Mouse (Mus musculus): ENCODE data around the gene Il2rg. TPM values are rescaled to one million over a fixed set of nuclear protein-coding genes. Genes with fewer than 3 reads are reported as not detected.

Il2rg gene
- polyA plus RNA-seq, 1 experiment from 2014 or later, result 19.3 TPM

DNA sequence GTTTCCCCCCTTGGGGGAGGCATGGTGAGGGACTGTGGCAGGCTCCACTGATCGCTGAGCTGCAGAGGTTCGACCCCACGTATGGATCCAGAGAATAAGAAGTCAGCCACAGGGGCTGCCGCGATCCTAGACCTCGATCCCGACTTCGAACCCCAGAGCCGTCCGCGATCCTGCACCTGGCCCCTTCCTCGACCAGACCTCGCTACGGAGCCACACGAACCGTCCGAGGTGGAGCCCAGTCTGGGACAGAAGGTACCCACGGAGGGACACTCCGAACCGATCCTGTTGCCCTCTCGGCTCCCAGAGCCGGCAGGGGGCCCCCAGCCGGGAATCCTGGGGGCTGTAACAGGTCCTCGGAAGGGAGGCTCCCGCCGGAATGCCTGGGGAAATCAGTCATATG is 13.3 kb downstream of the Il2rg start:
- H3K27me3 ChIP-seq, result no peaks in the 10 kb centered on the region
- peak overlapping the region; percentile 55 for H3K9ac ChIP-seq
- H3K4me1 ChIP-seq, result peaks cover 11% of the 10 kb centered on the region
- no peaks in the 10 kb centered on the region for H3K36me3 ChIP-seq
- peak; percentile 37; the same call in 1 of the 2 replicates for ATAC-seq (ENCODE audit: insufficient number of reproducible peaks, low FRiP score, low TSS enrichment, low read depth)
- H3K27ac ChIP-seq, result peak overlapping the region; percentile 81
- 23% methylated on average over 26 of the region's 26 CpGs for WGBS
- H3K4me3 ChIP-seq, result peak overlapping the region; percentile 55
- H3K9me3 ChIP-seq, result no peaks in the 10 kb centered on the region
- H3K4me2 ChIP-seq, result peak overlapping the region; percentile 50

DNA sequence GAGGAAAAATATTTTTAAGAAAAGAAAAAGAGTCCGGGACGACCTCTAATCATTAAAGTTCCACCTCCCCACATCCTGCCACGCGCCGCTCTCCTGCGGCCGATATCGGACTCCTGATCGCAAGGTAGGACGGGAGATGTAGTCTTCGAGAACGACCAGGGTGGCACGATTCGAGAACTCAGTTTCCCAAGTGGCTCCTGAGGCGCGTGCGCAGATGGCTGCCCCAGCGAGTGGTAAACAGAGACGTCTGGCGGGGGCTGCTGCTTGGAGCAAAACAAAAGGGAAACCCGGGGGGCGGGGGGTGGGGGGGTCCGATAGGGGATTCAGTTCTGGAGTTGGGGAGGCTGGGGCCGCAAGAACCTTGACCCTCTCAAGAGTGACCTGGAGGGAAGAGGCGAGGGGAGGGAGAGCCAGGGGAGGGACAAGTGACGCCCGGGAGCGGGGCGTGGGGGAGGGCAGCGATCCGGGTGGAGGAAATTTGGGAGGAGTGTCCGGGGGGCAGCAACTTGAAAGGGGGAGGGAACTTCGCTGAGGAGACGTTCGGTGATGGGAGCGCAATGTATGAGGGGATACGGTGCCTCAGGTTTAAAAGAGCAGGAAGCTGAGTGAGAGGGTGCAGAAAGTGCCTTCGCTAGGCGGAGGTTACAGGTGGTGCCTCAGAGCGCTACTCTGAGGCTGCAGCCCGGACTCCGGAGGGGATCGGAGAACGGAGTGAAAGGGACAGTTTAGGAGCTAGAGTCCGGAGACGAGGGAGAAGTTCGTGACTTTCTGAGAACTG is 13.9 kb downstream of the Il2rg start, which contains the start of gene Foxo4:
Foxo4 (plus strand) TSS at position 577 of the 778 bp plus-strand sequence.
- H3K27ac ChIP-seq, result peak within 1 kb of the TSS; percentile 81
- no peaks in the 10 kb centered on the region for H3K27me3 ChIP-seq
- peak within 1 kb of the TSS; percentile 55 for H3K4me3 ChIP-seq
- peak; percentile 90 for ATAC-seq (ENCODE audit: insufficient number of reproducible peaks, low FRiP score, low TSS enrichment, low read depth)
- H3K9me3 ChIP-seq, result no peaks in the 10 kb centered on the region
- H3K36me3 ChIP-seq, result no peaks in the 10 kb centered on the region
- peak within 1 kb of the TSS; percentile 50 for H3K4me2 ChIP-seq
- H3K9ac ChIP-seq, result peak within 1 kb of the TSS; percentile 55
- H3K4me1 ChIP-seq, result peaks cover 11% of the 10 kb centered on the region
- WGBS, result 18% methylated on average over 46 of the region's 47 CpGs

DNA sequence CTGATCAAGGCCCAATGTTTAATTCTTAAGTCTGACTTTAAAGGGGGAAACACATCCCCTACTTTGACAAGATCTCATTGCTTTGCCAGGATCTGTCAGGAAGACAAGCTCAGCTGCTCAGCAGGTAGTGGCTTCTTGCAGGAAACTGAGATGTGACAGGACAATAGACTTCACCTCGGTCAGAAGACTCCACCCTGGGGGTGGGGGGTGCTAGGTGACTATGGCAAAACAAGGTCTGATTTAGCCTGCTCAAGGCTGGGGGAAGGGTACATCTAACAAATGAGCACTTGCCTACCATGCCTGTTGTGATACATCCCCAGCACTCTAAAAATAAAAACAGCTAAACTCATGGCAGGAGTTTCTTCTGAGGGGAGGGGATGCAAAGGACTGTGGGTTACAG is 23.0 kb downstream of the Il2rg start:
- H3K36me3 ChIP-seq, result no peaks in the 10 kb centered on the region
- H3K27ac ChIP-seq, result no peak overlapping the region
- ATAC-seq (ENCODE audit: insufficient number of reproducible peaks, low FRiP score, low TSS enrichment, low read depth), result no peak
- H3K27me3 ChIP-seq, result 0 out of 2 replicates have a peak, but pooled peaks cover 3% of the 10 kb centered on the region
- H3K4me1 ChIP-seq, result no peaks in the 10 kb centered on the region
- no peak overlapping the region for H3K4me2 ChIP-seq
- no peak overlapping the region for H3K9ac ChIP-seq
- no peak overlapping the region for H3K4me3 ChIP-seq
- 15% methylated on average over 1 of the region's 1 CpGs for WGBS
- H3K9me3 ChIP-seq, result no peaks in the 10 kb centered on the region

DNA sequence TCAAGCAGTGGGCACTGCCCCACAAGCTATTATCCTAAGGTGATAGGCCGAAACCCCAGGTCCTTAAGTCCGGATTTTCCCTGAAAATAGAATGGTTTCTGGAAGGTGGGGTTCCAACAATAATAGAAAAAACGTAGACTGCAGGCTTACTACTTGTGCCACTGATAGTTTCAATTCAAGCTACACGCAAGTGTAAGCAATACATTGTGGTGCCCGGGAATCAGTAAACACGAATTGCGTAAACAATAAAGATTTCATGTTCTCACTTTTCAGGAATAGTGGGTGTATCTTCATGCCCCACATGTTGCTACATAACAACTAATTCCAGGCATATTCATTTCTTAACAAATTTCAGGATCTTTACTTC is 45.3 kb downstream of the Il2rg start:
- 31% methylated on average over 7 of the region's 7 CpGs for WGBS
- no peaks in the 10 kb centered on the region for H3K27me3 ChIP-seq
- H3K27ac ChIP-seq, result peak overlapping the region; percentile 68
- no peak for ATAC-seq (ENCODE audit: insufficient number of reproducible peaks, low FRiP score, low TSS enrichment, low read depth)
- no peaks in the 10 kb centered on the region for H3K4me1 ChIP-seq
- no peak overlapping the region for H3K9ac ChIP-seq
- no peaks in the 10 kb centered on the region for H3K9me3 ChIP-seq
- H3K4me3 ChIP-seq, result peak overlapping the region; percentile 54
- no peaks in the 10 kb centered on the region for H3K36me3 ChIP-seq
- H3K4me2 ChIP-seq, result peak overlapping the region; percentile 40

DNA sequence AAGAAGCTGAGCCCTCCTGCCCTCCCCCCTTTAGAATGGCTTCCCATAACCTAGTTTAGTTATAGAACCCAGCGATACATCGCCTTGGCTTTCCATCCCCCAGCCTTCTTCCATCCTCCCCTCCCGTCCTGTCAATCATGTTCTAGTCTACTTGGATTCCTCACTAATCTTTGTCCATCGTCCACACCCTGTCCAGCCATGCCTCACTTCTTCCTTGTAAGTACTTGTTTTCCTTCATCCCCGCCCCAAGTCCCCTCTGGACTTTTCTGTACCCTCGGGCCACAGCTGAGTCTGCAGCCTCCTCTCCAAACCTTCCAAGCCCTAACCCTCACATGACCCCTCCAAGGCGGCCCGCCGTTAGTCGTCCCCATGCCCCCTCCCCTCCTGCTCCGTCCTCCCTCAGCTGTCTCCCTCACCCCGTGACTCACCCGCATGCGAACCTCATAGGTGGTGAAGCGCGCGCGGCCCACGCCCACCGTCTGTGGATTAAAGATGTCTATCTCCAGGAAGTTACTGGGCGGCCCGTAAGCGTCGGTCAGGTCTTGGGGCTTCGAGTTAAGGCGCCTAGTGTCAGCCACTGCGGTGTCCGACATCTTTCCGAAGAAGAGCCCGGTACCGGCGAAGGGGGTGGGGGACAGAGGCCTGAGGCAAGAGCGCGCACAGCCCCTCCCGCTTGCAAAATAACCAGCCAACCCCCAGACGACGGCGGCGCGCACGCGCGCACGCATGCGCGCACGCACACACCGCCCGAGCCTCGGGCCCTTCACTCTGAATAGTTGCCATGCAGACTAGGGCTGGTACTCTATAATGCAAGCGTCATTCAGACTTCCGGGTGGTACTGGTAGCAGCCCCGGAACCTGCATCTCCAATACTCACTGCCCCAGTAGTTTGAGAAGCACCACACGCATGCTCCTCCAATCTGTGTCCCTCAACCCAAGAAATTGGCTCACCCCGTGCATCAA is 45.9 kb downstream of the Il2rg start, which contains the start of gene Snx12:
Snx12 (minus strand) TSS at position 730 of the 962 bp plus-strand sequence.
- peak; percentile 96 for ATAC-seq (ENCODE audit: insufficient number of reproducible peaks, low FRiP score, low TSS enrichment, low read depth)
- WGBS, result 22% methylated on average over 54 of the region's 55 CpGs
- H3K9me3 ChIP-seq, result no peaks in the 10 kb centered on the region
- peak within 1 kb of the TSS; percentile 46 for H3K4me2 ChIP-seq
- H3K9ac ChIP-seq, result peak within 1 kb of the TSS; percentile 47
- H3K27ac ChIP-seq, result peak within 1 kb of the TSS; percentile 77
- H3K4me3 ChIP-seq, result peak within 1 kb of the TSS; percentile 54
- H3K4me1 ChIP-seq, result no peaks in the 10 kb centered on the region
- no peaks in the 10 kb centered on the region for H3K36me3 ChIP-seq
- no peaks in the 10 kb centered on the region for H3K27me3 ChIP-seq

Other genes starting within 250 kb of the Il2rg start
- 0.05 TPM in 1 of 2 replicates, not detected in the other for gene Tex11, start 208.6 kb downstream of the Il2rg start, polyA plus RNA-seq (2015; fragmentation: Nextera tagmentation; extraction: Ambion mirVana)
- 1.7 and 2.3 TPM in 2 replicates for gene Slc7a3, start 182.2 kb downstream of the Il2rg start, polyA plus RNA-seq (2015; fragmentation: Nextera tagmentation; extraction: Ambion mirVana)
- 52.0 and 52.8 TPM in 2 replicates for gene Snx12, start 45.7 kb downstream of the Il2rg start, polyA plus RNA-seq (2015; fragmentation: Nextera tagmentation; extraction: Ambion mirVana)
- gene Foxo4, start 13.7 kb downstream of the Il2rg start, polyA plus RNA-seq (2015; fragmentation: Nextera tagmentation; extraction: Ambion mirVana), result 3.7 and 4.0 TPM in 2 replicates
- not detected in 2 replicates for gene Gm614, start 4.3 kb downstream of the Il2rg start, polyA plus RNA-seq (2015; fragmentation: Nextera tagmentation; extraction: Ambion mirVana)
- not detected in 2 replicates for gene Gm20489, start 768 bp upstream of the Il2rg start, polyA plus RNA-seq (2015; fragmentation: Nextera tagmentation; extraction: Ambion mirVana)
- 28.7 and 30.5 TPM in 2 replicates for gene Med12, start 5.8 kb upstream of the Il2rg start, polyA plus RNA-seq (2015; fragmentation: Nextera tagmentation; extraction: Ambion mirVana)
- 12.9 and 14.3 TPM in 2 replicates for gene Nlgn3, start 30.9 kb upstream of the Il2rg start, polyA plus RNA-seq (2015; fragmentation: Nextera tagmentation; extraction: Ambion mirVana)
- gene Gjb1, start 108.1 kb upstream of the Il2rg start, polyA plus RNA-seq (2015; fragmentation: Nextera tagmentation; extraction: Ambion mirVana), result 0.15 and 0.21 TPM in 2 replicates
- gene Zmym3, start 152.6 kb upstream of the Il2rg start, polyA plus RNA-seq (2015; fragmentation: Nextera tagmentation; extraction: Ambion mirVana), result 31.0 and 33.5 TPM in 2 replicates
- 342 and 352 TPM in 2 replicates for gene Nono, start 161.1 kb upstream of the Il2rg start, polyA plus RNA-seq (2015; fragmentation: Nextera tagmentation; extraction: Ambion mirVana)
- 37.1 and 115 TPM in 2 replicates for gene Itgb1bp2, start 180.8 kb upstream of the Il2rg start, polyA plus RNA-seq (2015; fragmentation: Nextera tagmentation; extraction: Ambion mirVana)